Mouse (Mus musculus): ENCODE results near the gene Anln.
"Not testable (repeated sequence)": the region's sequence is repeated elsewhere in the genome, so short reads cannot be mapped to it uniquely, and the experiment has no call there.

Gene Anln

DNA sequence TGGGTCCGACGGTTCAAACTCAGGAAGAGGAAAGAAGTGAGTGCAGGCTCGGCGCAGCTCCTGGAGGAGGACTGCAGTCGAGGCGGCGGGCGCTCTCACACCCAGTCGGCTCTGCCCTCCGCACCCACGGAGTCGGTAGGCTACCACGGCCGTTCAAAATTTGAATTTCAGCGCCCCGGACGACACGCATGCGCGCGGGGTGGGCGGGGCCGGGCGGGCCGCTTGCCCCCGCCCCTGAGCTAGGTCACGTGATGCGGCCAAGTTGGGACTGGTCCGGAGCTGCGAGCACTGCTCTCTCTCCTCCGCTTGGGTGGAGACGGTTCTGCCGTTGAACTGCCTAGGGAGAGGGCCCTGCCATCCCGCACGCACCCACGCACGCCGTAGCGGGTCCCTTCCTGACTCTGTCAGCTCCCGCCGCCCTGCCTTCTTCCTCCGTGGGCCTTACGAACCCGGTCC, at the start of gene Anln:
Gene Anln, minus strand, starts transcription at position 168 of the 456 bp plus-strand sequence.
- DNase-seq: peak; percentile 96

DNA sequence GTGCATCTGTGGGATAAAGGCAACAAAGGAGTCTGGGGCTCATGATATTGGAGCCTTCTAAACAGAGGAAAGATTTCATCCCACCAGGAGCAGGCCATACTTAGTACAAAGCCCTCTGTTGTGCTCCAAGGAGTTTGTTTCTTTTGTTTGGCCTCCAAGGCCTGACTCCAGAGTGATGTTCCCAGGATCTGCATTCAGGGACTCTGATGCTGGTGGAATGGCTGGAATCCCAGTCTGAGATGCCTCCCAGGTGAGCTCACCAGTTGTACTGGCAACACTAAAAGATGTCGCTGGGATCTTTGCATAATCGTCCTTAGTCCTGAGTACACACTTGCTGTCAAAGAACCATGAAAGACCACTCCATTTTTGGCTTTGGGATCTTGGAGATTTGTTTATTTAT, 45.1 kb upstream of the Anln start:
- DNase-seq: no peak

DNA sequence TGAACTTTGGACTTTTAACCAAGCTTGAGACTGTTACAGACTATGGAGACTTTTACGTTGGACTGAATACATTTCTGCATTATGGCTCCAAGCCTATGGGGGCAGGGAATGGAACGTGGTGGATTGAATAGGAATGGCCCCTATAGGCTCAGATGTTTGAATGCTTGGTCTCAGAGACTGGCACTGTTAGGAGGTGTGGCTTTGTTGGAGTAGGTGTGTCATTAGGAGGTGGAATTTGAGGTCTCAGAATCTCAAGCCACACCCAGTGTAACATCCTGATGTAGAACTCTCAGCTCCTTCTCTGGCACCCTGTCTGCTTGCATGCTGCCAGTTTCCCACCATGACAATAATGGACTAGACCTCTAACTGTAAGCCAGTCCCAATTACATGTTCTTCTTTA, 44.2 kb upstream of the Anln start:
- DNase-seq: no peak

DNA sequence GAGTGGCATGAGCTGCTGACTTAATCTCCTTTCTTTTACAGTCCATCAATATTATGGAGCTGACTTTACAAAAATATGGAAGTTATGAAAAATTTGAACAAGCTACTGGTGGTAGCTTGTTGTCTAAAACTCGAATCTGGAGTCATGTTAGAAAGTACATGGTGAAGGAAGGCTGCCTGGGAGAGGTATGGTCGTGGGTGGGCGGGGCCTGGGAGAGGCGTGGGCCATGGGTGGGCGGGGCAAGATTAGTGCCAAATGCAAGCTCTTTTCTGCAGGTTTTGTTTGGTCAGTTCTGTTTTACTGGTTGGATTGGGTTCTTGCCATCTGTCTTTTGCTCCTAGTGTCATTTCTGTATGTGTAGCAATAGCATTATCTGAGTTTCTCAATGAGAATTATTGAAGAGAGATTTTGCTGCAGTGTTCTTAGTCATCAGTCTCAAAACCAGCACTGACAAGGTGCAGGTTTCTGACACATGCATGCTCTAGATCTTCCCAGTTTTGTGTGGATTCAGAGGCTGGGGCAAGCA, 41.4 kb upstream of the Anln start:
- DNase-seq: no peak

DNA sequence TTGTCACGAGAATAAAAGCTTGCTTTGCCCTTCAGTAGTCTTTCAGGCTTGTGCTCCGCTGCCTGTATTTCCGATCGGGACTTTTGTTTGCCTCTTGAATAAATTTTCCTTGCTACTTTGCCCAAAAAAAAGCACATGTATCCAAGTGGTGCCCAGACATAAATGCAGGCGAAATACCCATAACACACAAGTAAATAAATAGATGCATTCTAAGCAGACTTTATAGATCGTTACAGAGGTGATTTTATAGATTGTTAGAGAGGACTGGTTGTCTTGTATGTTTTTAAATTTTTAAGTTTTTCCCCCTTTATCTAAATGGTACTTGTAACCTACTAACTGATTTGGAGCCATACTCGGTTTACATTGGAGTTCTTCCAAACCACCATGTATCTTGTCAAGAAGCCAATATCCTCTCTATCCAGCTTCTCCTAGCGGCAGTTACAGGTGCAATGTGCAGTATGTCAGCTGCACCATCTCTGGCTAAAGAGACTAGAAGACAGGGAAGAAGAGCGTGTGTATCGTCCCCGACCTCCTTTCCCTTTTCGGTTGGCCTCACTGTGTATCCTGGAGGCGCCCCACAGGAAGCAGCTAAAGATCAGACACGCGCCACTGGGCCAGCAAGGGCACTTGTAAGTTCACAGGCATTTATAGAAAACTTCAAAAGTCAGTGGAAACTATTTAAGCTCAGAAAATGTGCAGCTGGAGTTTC, 40.7 kb upstream of the Anln start:
- no peak for DNase-seq

DNA sequence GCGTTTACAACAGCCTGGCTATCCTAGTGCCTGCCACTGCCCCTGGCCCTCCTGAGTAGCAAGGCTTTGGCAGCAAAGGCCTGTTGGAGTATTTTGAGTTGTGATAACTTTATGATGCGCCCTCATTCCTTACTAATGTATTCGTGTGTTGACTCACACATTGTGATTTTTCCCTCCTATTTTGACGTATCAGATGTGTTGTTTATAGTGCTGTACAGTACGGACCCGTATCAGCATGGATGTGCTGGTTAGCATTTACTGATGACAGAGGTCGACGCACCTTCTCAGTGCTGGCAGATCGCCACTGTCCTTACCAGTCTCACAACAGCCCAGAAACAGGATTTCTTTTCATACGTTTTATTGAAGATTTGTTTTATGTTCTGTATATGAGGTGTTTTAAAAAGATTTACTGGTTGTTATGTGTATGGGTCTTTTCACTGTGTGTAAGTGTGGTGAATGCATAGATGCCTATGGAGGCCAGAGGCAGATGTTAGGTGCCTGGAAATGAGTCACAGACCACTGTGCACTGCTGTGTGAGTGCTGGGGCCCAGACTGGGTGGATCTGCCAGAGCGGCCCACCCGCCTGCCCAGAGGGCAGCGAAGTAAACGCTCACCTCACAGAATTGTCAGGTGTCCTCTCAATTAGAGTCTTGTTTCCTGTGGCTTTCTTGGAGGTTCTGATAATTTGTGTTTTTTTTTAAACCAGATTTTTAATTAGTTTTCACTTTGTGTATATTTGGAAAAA, 39.9 kb upstream of the Anln start:
- no peak for DNase-seq

DNA sequence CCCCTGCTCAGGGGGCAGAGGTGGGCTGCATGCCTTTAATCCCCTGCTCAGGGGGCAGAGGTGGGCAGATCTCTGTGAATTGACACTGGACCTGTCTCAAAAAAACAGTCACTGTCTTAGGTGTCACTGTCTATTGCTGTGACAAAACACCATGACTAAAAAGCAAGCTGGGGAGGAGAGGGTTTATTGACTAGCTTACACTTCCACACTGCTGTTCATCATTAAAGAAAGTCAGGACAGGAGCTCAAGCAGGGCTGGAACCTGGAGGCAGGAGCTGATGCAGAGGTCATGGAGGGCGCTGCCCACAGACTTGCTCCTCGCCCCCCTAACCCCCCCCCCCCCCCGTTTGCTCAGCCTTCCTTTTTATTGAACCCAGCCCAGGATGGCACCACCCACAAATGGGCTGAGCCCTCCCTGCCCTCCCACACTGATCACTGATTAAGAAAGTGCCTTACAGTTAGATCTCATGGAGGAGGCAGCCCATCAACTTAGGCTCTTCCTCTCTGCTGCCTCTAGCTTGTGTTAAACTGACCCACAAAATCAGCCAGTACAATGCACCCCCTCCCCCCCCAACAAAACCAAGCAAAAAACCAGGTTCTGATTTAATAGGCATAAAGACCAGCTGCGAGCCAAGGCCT, 39.2 kb upstream of the Anln start:
- no peak for DNase-seq

DNA sequence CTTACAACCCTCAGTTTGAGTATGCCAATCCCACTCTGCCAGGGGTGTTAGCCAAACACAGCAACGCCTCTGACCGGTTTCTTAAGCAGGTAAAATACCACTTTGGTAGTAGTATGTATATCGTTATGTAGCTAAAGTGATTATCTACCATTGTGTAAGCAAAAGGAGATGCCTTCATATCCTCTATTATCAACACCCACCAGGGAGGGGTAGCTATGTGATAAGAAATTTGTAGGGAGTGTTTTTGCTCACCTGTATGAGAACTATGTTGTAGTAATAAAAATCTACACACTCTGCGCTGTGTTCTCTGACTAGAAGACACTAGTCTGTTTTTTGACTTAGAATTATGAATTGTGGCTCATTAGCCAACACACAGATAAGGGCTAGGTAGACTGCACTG, 35.7 kb upstream of the Anln start:
- DNase-seq: no peak

DNA sequence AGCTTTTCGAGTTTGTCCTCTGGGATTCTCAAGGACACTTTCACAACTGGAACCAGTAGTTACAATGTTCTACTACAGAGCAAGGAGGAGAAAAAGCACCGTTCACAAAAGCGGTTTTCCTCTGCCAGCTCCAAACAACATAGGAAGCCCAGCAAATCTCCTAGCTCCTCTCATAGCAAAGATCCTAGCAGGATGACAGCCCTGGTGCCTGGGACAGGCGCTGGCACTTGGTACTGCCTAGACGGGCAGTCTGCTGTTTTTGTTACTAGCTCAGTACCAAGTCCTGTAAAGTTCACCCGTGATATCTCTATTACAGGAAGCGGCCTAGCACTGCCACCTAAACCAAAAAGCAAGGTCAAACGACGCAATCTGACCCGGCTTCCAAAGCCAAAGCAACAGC, 35.2 kb upstream of the Anln start:
- no peak for DNase-seq

DNA sequence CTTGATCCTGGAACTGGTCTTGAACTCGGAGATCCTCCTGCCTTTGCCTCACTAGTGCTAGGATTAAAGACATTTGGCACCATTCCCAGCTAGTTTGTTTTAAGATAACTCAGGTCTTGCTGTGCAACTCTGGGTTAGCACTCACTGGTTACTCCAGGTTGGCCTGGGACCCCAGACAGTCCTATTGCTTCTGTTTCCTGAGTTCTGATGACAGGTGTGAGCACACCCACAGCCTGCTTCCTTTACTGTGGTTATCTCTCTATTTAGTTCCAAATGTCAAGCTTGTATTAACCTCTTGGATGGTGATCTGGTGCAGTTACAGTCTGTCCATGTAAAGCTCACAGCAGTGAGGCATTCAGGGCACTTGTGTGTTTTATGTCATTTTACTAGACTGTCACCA, 34.5 kb upstream of the Anln start:
- no peak for DNase-seq

DNA sequence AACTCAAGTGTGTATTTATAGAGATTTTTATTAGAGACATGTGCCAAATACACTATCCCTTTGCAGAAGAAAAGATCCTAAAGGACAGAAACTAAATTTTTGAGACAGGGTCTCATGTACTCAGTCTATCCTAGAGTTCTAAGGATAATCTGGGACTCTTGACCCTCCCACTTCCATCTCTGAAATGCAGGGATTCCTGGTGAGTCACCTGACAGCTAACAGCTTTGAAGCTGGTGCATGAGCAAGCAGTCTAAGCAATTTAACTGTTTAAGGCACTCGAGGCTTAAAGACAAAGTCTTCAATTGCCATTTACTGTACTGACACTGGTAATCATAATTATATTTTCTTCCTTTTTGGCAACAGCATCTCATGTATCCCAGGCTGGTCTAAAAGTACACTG, 33.6 kb upstream of the Anln start:
- no peak for DNase-seq

DNA sequence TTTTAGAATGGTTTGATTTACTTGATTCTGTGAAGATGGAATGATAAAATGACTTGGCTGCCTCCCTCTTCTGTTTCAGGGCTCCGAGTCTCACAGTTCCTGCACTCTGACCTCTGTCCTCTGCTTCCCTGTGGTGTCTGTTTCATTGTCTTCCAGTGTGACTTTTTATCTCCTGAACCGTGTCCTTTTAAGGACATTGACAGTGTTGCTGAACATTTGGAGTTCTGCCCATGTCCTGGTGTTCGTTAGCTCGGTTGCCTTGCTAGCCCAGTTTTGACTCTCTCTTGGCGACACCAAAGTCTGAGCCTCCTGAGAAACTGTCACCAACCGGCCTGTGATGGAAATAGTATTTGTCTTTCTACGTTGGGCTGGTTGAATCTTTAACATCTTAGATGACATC, 31.5 kb upstream of the Anln start:
- DNase-seq: no peak

DNA sequence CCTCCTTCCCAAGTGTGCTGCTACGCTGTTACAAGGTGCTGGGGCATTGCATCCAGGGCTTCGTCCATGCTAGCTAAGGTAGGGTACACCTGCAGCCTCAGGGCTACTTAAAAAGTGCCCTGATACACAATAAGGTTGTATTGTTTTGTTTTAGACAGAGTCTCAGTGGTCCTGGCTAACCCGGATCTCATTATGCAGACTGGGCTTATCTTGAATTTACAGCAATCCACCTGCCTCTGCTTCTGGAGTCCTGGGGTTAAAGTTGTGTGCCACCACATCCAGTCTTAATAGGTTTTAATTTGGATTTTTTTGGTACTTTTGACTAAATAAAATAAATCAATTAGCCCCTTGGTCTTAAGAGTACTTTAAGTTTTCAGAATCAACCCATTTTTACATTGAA, 30.9 kb upstream of the Anln start:
- no peak for DNase-seq

DNA sequence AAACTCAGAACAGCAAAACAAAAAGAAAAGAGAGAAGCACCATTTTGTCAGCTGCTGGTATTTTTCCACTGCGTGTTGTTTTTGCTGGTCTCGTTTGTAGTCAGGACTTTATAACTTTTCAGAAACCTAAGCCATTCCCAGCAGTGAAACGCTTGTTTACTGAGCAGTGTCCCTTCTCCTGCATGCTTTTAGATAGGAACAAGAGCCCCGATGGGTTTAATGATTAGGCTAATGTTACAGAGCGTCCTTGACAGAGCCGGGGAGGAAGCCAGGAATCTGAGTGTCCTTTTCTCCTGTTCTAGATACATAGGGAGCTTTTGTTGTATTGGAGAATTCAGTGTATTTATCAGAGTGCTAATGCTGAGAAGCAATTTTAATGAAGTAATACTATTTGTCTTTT, 28.6 kb upstream of the Anln start:
- no peak for DNase-seq

DNA sequence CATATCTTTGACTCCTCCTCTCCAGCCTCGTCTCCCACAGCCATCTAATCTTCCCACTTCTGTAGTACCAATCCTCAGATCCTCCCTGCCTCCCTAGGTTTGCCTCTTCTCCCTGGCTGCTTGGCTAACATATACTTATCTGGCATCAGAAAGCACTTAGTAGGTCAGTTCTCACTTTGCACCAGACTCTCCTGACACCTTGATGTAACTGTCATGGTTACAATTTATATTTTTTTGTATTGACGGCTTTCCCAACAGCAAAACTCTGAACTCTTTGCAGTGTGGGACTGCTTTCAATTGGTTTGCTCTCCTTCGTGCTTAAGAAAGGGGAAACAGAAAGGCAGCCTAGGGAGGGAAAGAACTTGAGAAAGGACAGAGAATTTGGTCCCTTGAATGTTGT, 27.2 kb upstream of the Anln start:
- DNase-seq: no peak

DNA sequence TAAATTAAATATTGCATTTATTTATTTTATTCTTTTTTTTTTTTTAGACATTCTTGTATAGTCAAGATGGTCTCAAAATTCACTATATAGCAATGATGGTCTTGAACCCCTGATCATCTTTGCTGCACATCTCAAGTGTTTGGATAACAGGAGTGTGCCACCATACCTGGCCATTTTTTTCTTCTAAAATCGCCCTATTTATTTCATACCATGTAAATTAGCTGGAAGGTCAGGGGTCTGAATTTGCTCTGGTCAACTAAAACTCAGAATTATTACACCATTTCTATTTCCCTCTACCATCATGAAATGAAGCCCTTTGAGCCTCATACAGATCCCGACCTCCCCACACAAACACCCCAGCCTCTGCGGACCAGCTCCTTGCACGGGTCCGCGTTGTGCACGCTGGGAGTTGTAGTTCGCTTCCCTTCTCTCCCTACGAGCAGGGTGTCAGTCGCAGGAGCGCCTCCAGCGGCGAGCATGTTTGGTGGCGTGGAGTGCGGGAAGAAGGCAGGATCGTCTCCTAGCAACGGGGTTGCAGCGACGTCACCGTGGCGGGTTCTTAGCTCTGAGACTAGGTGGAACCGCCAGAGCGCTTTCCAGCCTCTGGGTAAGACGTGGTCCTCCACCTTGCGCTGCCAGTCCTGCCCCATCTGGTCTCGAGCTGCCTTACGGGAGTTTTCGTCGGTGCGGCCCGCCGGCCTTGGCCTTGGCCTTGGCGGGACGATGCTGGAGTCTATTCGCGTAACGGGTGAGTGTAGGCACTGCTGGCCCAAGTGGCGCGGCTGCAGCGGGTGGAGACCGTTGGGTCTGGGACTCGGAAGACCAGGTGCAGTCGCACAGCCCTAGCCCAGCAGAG, 22.2 kb upstream of the Anln start, which contains the start of gene 9530077C05Rik:
Gene 9530077C05Rik, plus strand, starts transcription at position 512 of the 856 bp plus-strand sequence.
- peak; percentile 97 for DNase-seq

DNA sequence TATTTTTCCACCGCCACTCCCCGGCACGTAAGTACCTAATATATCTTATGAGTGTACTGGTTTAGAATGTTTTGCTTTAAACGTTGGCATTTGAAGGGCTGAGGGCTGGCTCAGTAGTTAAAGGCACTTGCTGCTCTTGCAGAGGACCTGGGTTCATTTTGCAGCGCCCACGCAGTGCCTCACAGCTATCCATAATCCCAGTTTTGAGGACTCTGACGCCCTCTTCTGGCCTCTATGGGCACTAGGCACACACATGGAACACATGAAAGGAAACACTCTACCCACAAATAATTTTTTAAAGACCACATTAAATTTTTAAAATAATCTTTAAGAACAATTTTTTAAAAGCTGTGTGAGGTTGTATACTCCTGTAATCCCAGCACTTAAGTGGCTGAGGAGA, 20.5 kb upstream of the Anln start:
- no peak for DNase-seq

DNA sequence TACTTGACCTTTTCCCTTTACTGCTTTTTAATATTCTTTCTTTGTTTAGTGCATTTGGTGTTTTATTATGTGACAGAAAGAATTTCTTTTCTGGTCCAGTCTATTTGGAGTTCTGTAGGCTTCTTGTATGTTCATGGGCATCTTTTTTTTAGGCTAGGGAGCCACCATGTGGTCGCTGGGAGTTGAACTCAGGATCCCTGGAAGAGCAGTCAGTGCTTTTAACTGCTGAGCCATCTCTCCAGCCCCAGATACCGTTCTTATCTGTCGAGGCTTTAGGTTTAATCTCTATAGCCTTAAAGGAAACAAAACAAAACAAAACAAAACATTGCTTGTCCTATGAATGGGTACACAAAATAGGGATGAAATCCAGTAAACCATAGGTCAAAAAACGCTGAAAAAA, 19.4 kb upstream of the Anln start:
- DNase-seq: not testable (repeated sequence)

DNA sequence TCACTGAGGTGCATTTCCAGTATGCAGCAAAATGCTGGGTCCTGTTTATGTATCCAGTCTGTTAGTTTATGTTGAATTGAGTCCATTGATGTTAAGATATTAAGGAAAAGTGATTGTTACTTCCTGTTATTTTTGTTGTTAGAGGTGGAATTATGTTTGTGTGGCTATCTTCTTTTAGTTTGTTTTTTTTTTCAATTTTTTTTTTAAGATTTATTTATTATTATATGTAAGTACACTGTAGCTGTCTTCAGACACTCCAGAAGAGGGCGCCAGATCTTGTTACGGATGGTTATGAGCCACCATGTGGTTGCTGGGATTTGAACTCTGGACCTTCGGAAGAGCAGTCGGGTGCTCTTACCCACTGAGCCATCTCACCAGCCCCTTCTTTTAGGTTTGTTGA, 18.6 kb upstream of the Anln start:
- DNase-seq: not testable (repeated sequence)

DNA sequence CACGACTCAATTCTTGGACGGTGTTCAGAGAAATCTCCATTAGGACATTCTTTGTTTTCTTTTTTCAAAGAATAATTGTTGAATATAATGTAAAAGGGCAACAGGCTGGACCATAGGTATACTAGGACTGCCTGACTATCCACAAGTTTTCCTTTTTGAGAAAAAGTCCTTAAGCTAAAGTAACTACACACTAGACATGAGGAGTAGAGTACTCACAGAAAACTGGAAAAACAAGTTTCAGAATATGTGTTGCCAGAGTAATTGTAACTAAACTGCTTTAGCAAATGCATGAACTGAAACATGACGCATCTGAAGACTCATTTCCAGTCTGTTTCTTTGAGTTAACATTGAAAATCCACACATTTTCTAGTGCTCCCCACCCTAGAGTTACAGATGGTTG, 16.4 kb upstream of the Anln start:
- no peak for DNase-seq

DNA sequence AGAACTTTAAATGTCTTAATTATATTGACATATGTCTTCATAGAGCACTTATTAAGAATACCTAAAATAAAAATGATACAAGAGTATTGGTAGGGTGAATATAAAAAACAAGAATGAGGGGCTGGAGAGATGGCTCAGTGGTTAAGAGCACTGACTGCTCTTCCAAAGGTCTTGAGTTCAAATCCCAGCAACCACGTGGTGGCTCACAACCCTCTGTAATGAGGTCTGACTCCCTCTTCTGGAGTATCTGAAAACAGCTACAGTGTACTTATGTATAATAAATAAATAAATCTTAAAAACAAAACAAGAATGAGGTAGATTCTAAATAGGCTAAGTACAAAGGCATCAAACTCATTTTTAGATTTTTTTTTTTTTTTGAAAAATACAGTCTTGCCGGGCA, 14.5 kb upstream of the Anln start:
- not testable (repeated sequence) for DNase-seq

DNA sequence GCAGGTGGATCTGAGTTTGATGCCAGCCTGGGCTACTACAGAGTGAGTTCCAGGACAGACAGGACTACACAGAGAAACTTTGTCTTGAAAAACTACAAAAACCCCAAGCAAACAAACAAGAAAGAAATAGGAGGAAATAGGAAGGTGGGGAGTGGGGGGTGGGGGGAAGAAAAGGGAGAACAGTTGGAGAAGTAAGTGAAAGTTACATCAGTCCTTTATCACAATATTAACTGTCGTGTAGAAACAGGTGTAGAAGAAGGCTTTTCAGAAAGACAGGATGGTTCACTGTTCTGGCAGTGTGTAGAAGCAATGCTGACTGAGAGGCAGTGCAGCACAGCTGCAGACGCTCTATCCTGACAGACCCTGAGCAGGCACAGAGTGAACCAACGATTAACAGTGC, 14.0 kb upstream of the Anln start:
- DNase-seq: no peak

DNA sequence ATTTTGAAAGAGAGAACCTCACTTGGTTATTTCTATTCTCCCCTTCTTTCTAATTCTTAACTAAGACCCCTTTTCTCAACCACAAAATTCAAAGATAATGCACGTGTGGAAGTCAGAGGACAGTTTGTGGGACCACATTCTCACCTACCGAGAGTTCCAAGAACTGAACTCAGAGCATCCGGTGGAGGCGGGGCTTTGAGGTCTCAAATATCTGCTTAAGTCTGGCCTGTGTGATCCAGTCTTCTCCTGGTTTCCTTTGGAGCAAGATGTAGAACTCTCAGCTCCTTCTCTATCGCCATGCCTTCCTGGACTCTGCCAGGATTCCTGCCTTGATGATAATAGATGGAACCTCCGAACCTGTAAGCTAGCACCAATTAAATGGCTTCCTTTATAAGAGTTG, 13.0 kb upstream of the Anln start:
- no peak for DNase-seq
